In genomic region chr7:115020023-115020422, GRCm38 (mm10) we compare ENCODE assay signal across 27 mouse cellular contexts.
A peak's percentile ranks its signal among the peaks of the same experiment; 100 is the strongest.
DNase-seq lines count a peak whose midpoint lies in the region; ATAC-seq and TF ChIP-seq lines count a peak whose summit lies in the region.
"Had no signal": no experiment of that assay in that cellular context is flagged by ENCODE, and none has a peak within 500 bp of the region (broad histone marks: within the 10 kb centered on the region; RNA-seq: fewer than 3 reads in every experiment).

No protein-coding gene starts in this region.

- H3K4me1 ChIP-seq in heart, embryonic 10.5 days, result no peaks in the 10 kb centered on the region
- 0 out of 2 replicates have a peak, but pooled peaks cover 4% of the 10 kb centered on the region for H3K4me1 ChIP-seq in lung, embryonic 16.5 days (replicated peaks; ENCODE audit: control insufficient read depth, insufficient read depth, low read length)
- H3K4me1 ChIP-seq in lung, postnatal 0 days (ENCODE audit: insufficient read depth, low read depth, low read length), result no peaks in the 10 kb centered on the region
- H3K4me1 ChIP-seq in CH12.LX (ENCODE audit: control insufficient read depth in 1 of 2, insufficient read depth in 2 of 2), result peaks cover 0 to 20% of the 10 kb centered on the region in 2 experiments; a peak in 2 of 4 replicates
- H3K4me1 ChIP-seq in kidney, embryonic 14.5 days (ENCODE audit: control insufficient read depth, insufficient read depth, low read length), result no peaks in the 10 kb centered on the region
- H3K4me1 ChIP-seq: embryonic facial prominence, embryonic 13.5 days; forebrain, embryonic 10.5 days; heart, embryonic 12.5 days; hindbrain, embryonic 15.5 days; kidney, embryonic 15.5 days; limb, embryonic 12.5 days; midbrain, embryonic 12.5 days; neural tube, embryonic 12.5 days; stomach, embryonic 15.5 days had no signal

- TF ChIP-seq CTCF in lung, postnatal 0 days (IDR thresholded peaks at IDR 0.05), result no peak
- no peak for TF ChIP-seq CTCF in CH12.LX (conservative IDR thresholded peaks at IDR 0.05 in 1 of 2, IDR thresholded peaks at IDR 0.05 in 1 of 2; ENCODE audit: low read depth in 2 of 2, low read length in 2 of 2)

- TF ChIP-seq RAD21 in CH12.LX (IDR thresholded peaks at IDR 0.05; ENCODE audit: low read depth, low read length), result no peak

- H3K36me3 ChIP-seq in heart, embryonic 10.5 days, result no peaks in the 10 kb centered on the region
- no peaks in the 10 kb centered on the region for H3K36me3 ChIP-seq in lung, embryonic 16.5 days (ENCODE audit: control insufficient read depth, insufficient read depth, low read length)
- no peaks in the 10 kb centered on the region for H3K36me3 ChIP-seq in lung, postnatal 0 days (ENCODE audit: insufficient read depth, low read length)
- no peaks in the 10 kb centered on the region for H3K36me3 ChIP-seq in CH12.LX (replicated peaks in 1 of 2; ENCODE audit: control insufficient read depth in 1 of 2, insufficient read depth in 1 of 2, low read length in 1 of 2)
- no peaks in the 10 kb centered on the region for H3K36me3 ChIP-seq in kidney, embryonic 14.5 days (ENCODE audit: control insufficient read depth, insufficient read depth, low read length)
- H3K36me3 ChIP-seq: embryonic facial prominence, embryonic 13.5 days; forebrain, embryonic 10.5 days; heart, embryonic 12.5 days; hindbrain, embryonic 15.5 days; kidney, embryonic 15.5 days; limb, embryonic 12.5 days; midbrain, embryonic 12.5 days; neural tube, embryonic 12.5 days; stomach, embryonic 15.5 days had no signal

- no peaks in the 10 kb centered on the region for H3K9me3 ChIP-seq in heart, embryonic 10.5 days
- H3K9me3 ChIP-seq in lung, embryonic 16.5 days (ENCODE audit: control insufficient read depth, low read length), result no peaks in the 10 kb centered on the region
- no peaks in the 10 kb centered on the region for H3K9me3 ChIP-seq in lung, postnatal 0 days (ENCODE audit: low read length)
- no peaks in the 10 kb centered on the region for H3K9me3 ChIP-seq in CH12.LX (replicated peaks; ENCODE audit: low read length)
- no peaks in the 10 kb centered on the region for H3K9me3 ChIP-seq in kidney, embryonic 14.5 days (ENCODE audit: control insufficient read depth, low read length)
- H3K9me3 ChIP-seq: embryonic facial prominence, embryonic 13.5 days; forebrain, embryonic 10.5 days; heart, embryonic 12.5 days; hindbrain, embryonic 15.5 days; kidney, embryonic 15.5 days; limb, embryonic 12.5 days; midbrain, embryonic 12.5 days; neural tube, embryonic 12.5 days; stomach, embryonic 15.5 days had no signal

- no peak overlapping the region for H3K27ac ChIP-seq in heart, embryonic 10.5 days
- peak overlapping the region; percentile 79 for H3K27ac ChIP-seq in lung, embryonic 16.5 days (ENCODE audit: low read length)
- H3K27ac ChIP-seq in lung, postnatal 0 days (ENCODE audit: low read length), result no peak overlapping the region
- no peak overlapping the region for H3K27ac ChIP-seq in CH12.LX (ENCODE audit: insufficient read depth, low read depth)
- no peak overlapping the region for H3K27ac ChIP-seq in kidney, embryonic 14.5 days (ENCODE audit: low read depth, low read length)
- H3K27ac ChIP-seq: embryonic facial prominence, embryonic 13.5 days; forebrain, embryonic 10.5 days; hindbrain, embryonic 15.5 days; kidney, embryonic 15.5 days; limb, embryonic 12.5 days; midbrain, embryonic 12.5 days; neural tube, embryonic 12.5 days; stomach, embryonic 15.5 days had no signal

- dilution Hi-C loops in CH12.LX (cut with MboI; ENCODE audit: extremely low pct_ligation_motif_present, extremely low pct_unique_long_range_greater_than_20kb, low sequenced_read_pairs), result no loop called here

- TF ChIP-seq POLR2A in CH12.LX (IDR thresholded peaks at IDR 0.05; ENCODE audit: low read depth, low read length), result no peak

- DNase-seq in heart, adult 11 months, result peak; percentile 39
- DNase-seq in heart, embryonic 10.5 days (ENCODE audit: low spot score), result no peak
- DNase-seq in lung, postnatal 0 days (ENCODE audit: low spot score), result no peak
- peak; percentile 10 for DNase-seq in CH12.LX (ENCODE audit: extremely low read depth)
- DNase-seq in cerebellum, adult 11-12 months, result no peak
- DNase-seq: adrenal gland, postnatal 14 days; cerebellum, adult 11 months; cerebellum, adult 9-11 months; gastrocnemius, postnatal 10 days; kidney, adult 11 months; kidney, postnatal 25 days; right cerebral cortex, postnatal 14 days had no signal

- TF ChIP-seq EP300 in lung, postnatal 0 days (IDR thresholded peaks at IDR 0.05), result no peak
- TF ChIP-seq EP300 in CH12.LX (IDR thresholded peaks at IDR 0.05; ENCODE audit: low read length), result no peak

- H3K4me3 ChIP-seq in heart, embryonic 10.5 days, result no peak overlapping the region
- H3K4me3 ChIP-seq in lung, embryonic 16.5 days (ENCODE audit: low read length), result no peak overlapping the region
- H3K4me3 ChIP-seq in lung, postnatal 0 days (ENCODE audit: low read depth, low read length), result no peak overlapping the region
- no peak overlapping the region for H3K4me3 ChIP-seq in CH12.LX (replicated peaks in 1 of 3; ENCODE audit: low read depth in 2 of 3, low read length in 2 of 3, poor library complexity in 1 of 3)
- H3K4me3 ChIP-seq in kidney, embryonic 14.5 days (ENCODE audit: low read length), result no peak overlapping the region
- H3K4me3 ChIP-seq: embryonic facial prominence, embryonic 13.5 days; forebrain, embryonic 10.5 days; heart, embryonic 12.5 days; hindbrain, embryonic 15.5 days; kidney, embryonic 15.5 days; limb, embryonic 12.5 days; midbrain, embryonic 12.5 days; myocyte; neural tube, embryonic 12.5 days; stomach, embryonic 15.5 days had no signal

- 57% methylated on average over 3 of the region's 3 CpGs for WGBS in heart, embryonic 10.5 days
- 41% methylated on average over 3 of the region's 3 CpGs for WGBS in lung, embryonic 16.5 days
- 43% methylated on average over 3 of the region's 3 CpGs for WGBS in lung, postnatal 0 days
- 57% methylated on average over 3 of the region's 3 CpGs for WGBS in kidney, embryonic 14.5 days

- no peak for ATAC-seq in lung, embryonic 16.5 days (ENCODE audit: low read depth)
- ATAC-seq in lung, postnatal 0 days, result no peak
- peak; percentile 70; the same call in 1 of the 2 replicates for ATAC-seq in neutrophil, adult 5-6 weeks (ENCODE audit: extremely low read depth, insufficient number of reproducible peaks, low FRiP score, poor library complexity, severe bottlenecking)
- no peak for ATAC-seq in kidney, embryonic 14.5 days (ENCODE audit: low FRiP score, low TSS enrichment)
- ATAC-seq: forebrain, embryonic 16.5 days; inflammation-experienced regulatory T-cells, adult 6 months had no signal

- H3K4me2 ChIP-seq in lung, embryonic 16.5 days (ENCODE audit: low read depth, low read length), result no peak overlapping the region
- H3K4me2 ChIP-seq in lung, postnatal 0 days (replicated peaks; ENCODE audit: low read depth, low read length), result no peak overlapping the region
- H3K4me2 ChIP-seq in CH12.LX (ENCODE audit: insufficient read depth, low read depth, poor library complexity, severe bottlenecking), result no peak overlapping the region
- H3K4me2 ChIP-seq in kidney, embryonic 14.5 days (replicated peaks; ENCODE audit: low read depth, low read length), result no peak overlapping the region
- H3K4me2 ChIP-seq: embryonic facial prominence, embryonic 13.5 days; heart, embryonic 12.5 days; hindbrain, embryonic 15.5 days; kidney, embryonic 15.5 days; limb, embryonic 12.5 days; midbrain, embryonic 12.5 days; neural tube, embryonic 12.5 days; stomach, embryonic 15.5 days had no signal

- no peaks in the 10 kb centered on the region for H3K79me2 ChIP-seq in CH12.LX (replicated peaks; ENCODE audit: control insufficient read depth, extremely low read depth, insufficient read depth, poor library complexity, severe bottlenecking)

- no peaks in the 10 kb centered on the region for H3K27me3 ChIP-seq in heart, embryonic 10.5 days (ENCODE audit: insufficient read depth, poor library complexity, severe bottlenecking)
- H3K27me3 ChIP-seq in lung, embryonic 16.5 days (ENCODE audit: control insufficient read depth, insufficient read depth, low read depth, low read length), result no peaks in the 10 kb centered on the region
- no peaks in the 10 kb centered on the region for H3K27me3 ChIP-seq in lung, postnatal 0 days (replicated peaks; ENCODE audit: insufficient read depth, low read length)
- H3K27me3 ChIP-seq in CH12.LX (replicated peaks), result no peaks in the 10 kb centered on the region
- H3K27me3 ChIP-seq in kidney, embryonic 14.5 days (ENCODE audit: control insufficient read depth, insufficient read depth, low read length), result no peaks in the 10 kb centered on the region
- H3K27me3 ChIP-seq: embryonic facial prominence, embryonic 13.5 days; heart, embryonic 12.5 days; hindbrain, embryonic 15.5 days; kidney, embryonic 15.5 days; limb, embryonic 12.5 days; midbrain, embryonic 12.5 days; neural tube, embryonic 12.5 days; stomach, embryonic 15.5 days had no signal

- in situ Hi-C loops in CH12.LX (cut with MboI; ENCODE audit: low pct_ligation_motif_present, low pct_unique_long_range_greater_than_20kb, low sequenced_read_pairs), result no loop called here

- H3K9ac ChIP-seq in lung, embryonic 16.5 days (ENCODE audit: low read length), result no peak overlapping the region
- H3K9ac ChIP-seq in lung, postnatal 0 days (replicated peaks; ENCODE audit: low read depth), result no peak overlapping the region
- no peak overlapping the region for H3K9ac ChIP-seq in CH12.LX (ENCODE audit: insufficient read depth, low read depth)
- H3K9ac ChIP-seq in kidney, embryonic 14.5 days (ENCODE audit: low read depth, low read length), result no peak overlapping the region
- H3K9ac ChIP-seq: embryonic facial prominence, embryonic 13.5 days; heart, embryonic 12.5 days; hindbrain, embryonic 15.5 days; kidney, embryonic 15.5 days; limb, embryonic 12.5 days; midbrain, embryonic 12.5 days; neural tube, embryonic 12.5 days; stomach, embryonic 15.5 days had no signal

TF ChIP-seq in CH12.LX, 34 proteins besides CTCF, POLR2A, EP300 and RAD21:
- TF ChIP-seq MYC (IDR thresholded peaks at IDR 0.05; ENCODE audit: low read depth, low read length), result no peak
- TF ChIP-seq NRF1 (IDR thresholded peaks at IDR 0.05; ENCODE audit: low read depth, low read length), result no peak
- peak; percentile 74 for TF ChIP-seq BHLHE40 (IDR thresholded peaks at IDR 0.05; ENCODE audit: low read depth, low read length)
- TF ChIP-seq TCF12 (IDR thresholded peaks at IDR 0.05; ENCODE audit: low read depth, low read length), result no peak
TF ChIP-seq in CH12.LX: peak in this region for 1.

Comparison
In these comparisons a context has a peak if more than half of its experiments do, and no peak if none do; other contexts are left out.
1. DNase-seq: peak in heart, adult 11 months (single experiment) and CH12.LX (single experiment); none in heart, embryonic 10.5 days (single experiment), lung, postnatal 0 days (single experiment) and cerebellum, adult 11-12 months (single experiment).